Mouse (Mus musculus) neural tube, embryonic 11.5 days (tissue): ENCODE data around the gene Slc45a3. TPM values are rescaled to one million over a fixed set of nuclear protein-coding genes. Genes with fewer than 3 reads are reported as not detected.

ENCODE experiments used
- ATAC-seq: fragments of 200-750 bp; cut with Nextera tagmentation; 2 replicates; pipeline ENCODE4 v1.8.0; 2017; ENCODE audit warnings: moderate number of reproducible peaks, mild to moderate bottlenecking, moderate TSS enrichment, moderate library complexity; ENCODE audit not compliant: insufficient read depth, low FRiP score, low TSS enrichment
- DNase-seq: peaks from one replicate; pipeline ENCODE4 v3.0.0-alpha.2; 2015; ENCODE audit warnings: low spot score
- H3K27ac ChIP-seq: fragments of 300-500 bp; sonication (generic); 2 replicates; pipeline ENCODE4 v1.5.1; 2014; ENCODE audit warnings: low read depth, mild to moderate bottlenecking, low read length
- H3K27me3 ChIP-seq: fragments of 300-500 bp; sonication (generic); 2 replicates; pipeline ENCODE4 v1.6.1; 2014; ENCODE audit warnings: mild to moderate bottlenecking, low read length, mixed read lengths; ENCODE audit not compliant: control insufficient read depth, insufficient read depth
- H3K36me3 ChIP-seq: fragments of 300-500 bp; sonication (generic); 2 replicates; pipeline ENCODE4 v1.6.1; 2014; ENCODE audit warnings: mild to moderate bottlenecking, low read length, moderate library complexity, mixed read lengths; ENCODE audit not compliant: control insufficient read depth, insufficient read depth
- H3K4me1 ChIP-seq: fragments of 300-500 bp; sonication (generic); 2 replicates; pipeline ENCODE4 v1.6.1; 2014; ENCODE audit warnings: low read length, mixed read lengths; ENCODE audit not compliant: control insufficient read depth, insufficient read depth
- H3K4me2 ChIP-seq: fragments of 300-500 bp; sonication (generic); 2 replicates; pipeline ENCODE4 v1.6.1; 2014; ENCODE audit warnings: low read depth, mild to moderate bottlenecking, moderate library complexity
- H3K4me3 ChIP-seq: fragments of 300-500 bp; sonication (generic); 2 replicates; pipeline ENCODE4 v1.5.1; 2014; ENCODE audit warnings: low read depth, low read length
- H3K9ac ChIP-seq: fragments of 300-500 bp; sonication (generic); 2 replicates; pipeline ENCODE4 v1.6.1; 2014; ENCODE audit warnings: mild to moderate bottlenecking, low read length
- H3K9me3 ChIP-seq: fragments of 300-500 bp; sonication (generic); 2 replicates; pipeline ENCODE4 v1.6.1; 2016; ENCODE audit warnings: low read length; ENCODE audit not compliant: control insufficient read depth
- WGBS: fragments of 180-500 bp; shearing (Covaris S2); extraction: QIAGEN DNeasy Blood & Tissue Kit; methylation state at CpG from one replicate; pipeline ENCODE4 v1.1.7; 2014; 5-methylcytosine and 5-hydroxymethylcytosine counted together
- polyA plus RNA-seq: library from polyadenylated mRNA; unstranded; fragments of >200 nt; fragmentation: Nextera tagmentation; extraction: Ambion mirVana; gene quantifications from 2 replicates; pipeline ENCODE4 v1.2.1, GENCODE M21; 2014

Slc45a3 gene
- polyA plus RNA-seq, 1 experiment from 2014 or later: 11.8 TPM

GRCm38 (mm10) chr1:131969825-131970224 is 7.1 kb downstream of the Slc45a3 start:
- Histone ChIP-seq H3K4me2 (no peak overlapping the region), H3K4me3 (no peak overlapping the region), H3K27me3 (no peaks in the 10 kb centered on the region), H3K36me3 (no peaks in the 10 kb centered on the region; the same call in 1 of the 2 replicates), H3K27ac (no peak overlapping the region), H3K9ac (no peak overlapping the region), H3K4me1 (peaks cover 44% of the 10 kb centered on the region), H3K9me3 (no peaks in the 10 kb centered on the region)
- peak; percentile 8 for DNase-seq
- no peak for ATAC-seq
- WGBS: 47% methylated on average over 4 of the region's 4 CpGs

- peak overlapping the region; percentile 54; the same call in 1 of the 2 replicates for H3K9ac ChIP-seq
- no peaks in the 10 kb centered on the region for H3K9me3 ChIP-seq
- DNase-seq (no peak), ATAC-seq (peak; percentile 4)
- H3K4me3 ChIP-seq: no peak overlapping the region
- H3K4me1 ChIP-seq: peaks cover 44% of the 10 kb centered on the region
- H3K27me3 ChIP-seq: no peaks in the 10 kb centered on the region
- 34% methylated on average over 5 of the region's 5 CpGs for WGBS
- no peaks in the 10 kb centered on the region; the same call in 1 of the 2 replicates for H3K36me3 ChIP-seq
- peak overlapping the region; percentile 95 for H3K27ac ChIP-seq
- H3K4me2 ChIP-seq: peak overlapping the region; percentile 35
Observed at GRCm38 (mm10) chr1:131970322-131970660, 7.5 kb downstream of the Slc45a3 start.

GRCm38 (mm10) chr1:131970661-131971520 is 8.1 kb downstream of the Slc45a3 start:
- peak overlapping the region; percentile 54 for H3K9ac ChIP-seq
- H3K4me3 ChIP-seq: no peak overlapping the region
- peak overlapping the region; percentile 95 for H3K27ac ChIP-seq
- H3K4me2 ChIP-seq: peak overlapping the region; percentile 35
- 1% methylated on average over 14 of the region's 16 CpGs for WGBS
- ATAC-seq: peak; percentile 73
- peaks cover 47% of the 10 kb centered on the region for H3K4me1 ChIP-seq
- H3K36me3 ChIP-seq: no peaks in the 10 kb centered on the region; the same call in 1 of the 2 replicates
- no peaks in the 10 kb centered on the region for H3K27me3 ChIP-seq
- DNase-seq: peak; percentile 84
- H3K9me3 ChIP-seq: no peaks in the 10 kb centered on the region

GRCm38 (mm10) chr1:131971771-131972497 is 9.2 kb downstream of the Slc45a3 start:
- Histone ChIP-seq H3K4me3 (peak overlapping the region; percentile 8; the same call in 1 of the 2 replicates), H3K9me3 (no peaks in the 10 kb centered on the region), H3K36me3 (no peaks in the 10 kb centered on the region; the same call in 1 of the 2 replicates), H3K4me1 (peaks cover 41% of the 10 kb centered on the region), H3K9ac (peak overlapping the region; percentile 54), H3K4me2 (peak overlapping the region; percentile 35), H3K27ac (peak overlapping the region; percentile 95), H3K27me3 (no peaks in the 10 kb centered on the region)
- peak; percentile 80 for DNase-seq
- peak; percentile 66 for ATAC-seq
- WGBS: 5% methylated on average over 15 of the region's 15 CpGs

- H3K27me3 ChIP-seq: no peaks in the 10 kb centered on the region
- DNase-seq (no peak), ATAC-seq (no peak; the same call in 1 of the 2 replicates)
- H3K4me1 ChIP-seq: peaks cover 41% of the 10 kb centered on the region
- H3K9ac ChIP-seq: peak overlapping the region; percentile 54
- no peaks in the 10 kb centered on the region; the same call in 1 of the 2 replicates for H3K36me3 ChIP-seq
- peak overlapping the region; percentile 95 for H3K27ac ChIP-seq
- H3K9me3 ChIP-seq: no peaks in the 10 kb centered on the region
- 20% methylated on average over 13 of the region's 13 CpGs for WGBS
- H3K4me3 ChIP-seq: no peak overlapping the region
- peak overlapping the region; percentile 35 for H3K4me2 ChIP-seq
Observed at GRCm38 (mm10) chr1:131972498-131973334, 9.9 kb downstream of the Slc45a3 start.

- H3K4me3 ChIP-seq: no peak overlapping the region
- H3K4me2 ChIP-seq: no peak overlapping the region
- 71% methylated on average over 6 of the region's 6 CpGs for WGBS
- no peak for ATAC-seq
- H3K9ac ChIP-seq: no peak overlapping the region
- no peak overlapping the region for H3K27ac ChIP-seq
- no peaks in the 10 kb centered on the region; the same call in 1 of the 2 replicates for H3K36me3 ChIP-seq
- peak; percentile 7 for DNase-seq
- H3K27me3 ChIP-seq: no peaks in the 10 kb centered on the region
- no peaks in the 10 kb centered on the region for H3K9me3 ChIP-seq
- peaks cover 41% of the 10 kb centered on the region for H3K4me1 ChIP-seq
Observed at GRCm38 (mm10) chr1:131973991-131974390, 11.2 kb downstream of the Slc45a3 start.

- no peaks in the 10 kb centered on the region for H3K9me3 ChIP-seq
- H3K36me3 ChIP-seq: no peaks in the 10 kb centered on the region
- H3K9ac ChIP-seq: no peak overlapping the region
- DNase-seq (no peak), ATAC-seq (no peak)
- no peak overlapping the region for H3K27ac ChIP-seq
- H3K4me2 ChIP-seq: no peak overlapping the region
- H3K27me3 ChIP-seq: no peaks in the 10 kb centered on the region
- no peak overlapping the region for H3K4me3 ChIP-seq
- 90% methylated on average over 5 of the region's 5 CpGs for WGBS
- H3K4me1 ChIP-seq: peaks cover 24% of the 10 kb centered on the region
Observed at GRCm38 (mm10) chr1:131976886-131977285, 14.1 kb downstream of the Slc45a3 start.

- Histone ChIP-seq H3K36me3 (no peaks in the 10 kb centered on the region), H3K4me3 (no peak overlapping the region)
Observed at GRCm38 (mm10) chr1:131980471-131980870, 17.7 kb downstream of the Slc45a3 start.

More at GRCm38 (mm10) chr1:131980471-131980870, 17.7 kb downstream of the Slc45a3 start:
- Histone ChIP-seq H3K27ac (no peak overlapping the region), H3K27me3 (no peaks in the 10 kb centered on the region), H3K4me2 (no peak overlapping the region), H3K4me1 (peaks cover 3% of the 10 kb centered on the region; the same call in 1 of the 2 replicates), H3K9ac (no peak overlapping the region), H3K9me3 (no peaks in the 10 kb centered on the region)
- WGBS: 23% methylated on average over 2 of the region's 2 CpGs
- no peak for ATAC-seq
- no peak for DNase-seq
